Mouse (Mus musculus): ENCODE measurements around the gene Prrc2b. TPM values are rescaled to one million over a fixed set of nuclear protein-coding genes. Genes with fewer than 3 reads are reported as not detected.
A peak's percentile ranks its signal among the peaks of the same experiment; 100 is the strongest.

Gene Prrc2b
- 100 to 1,000 TPM; 244 to 245 TPM for total RNA-seq (2021)
- long read RNA-seq, experiment 1, partial matches to known transcripts, result 15 of 27 reads
- long read RNA-seq, experiment 1, other reads (novel, unspliced or antisense), result 12 of 27 reads
- long read RNA-seq, experiment 2, partial matches to known transcripts, result 3 of 25 reads
- long read RNA-seq, experiment 2, other reads (novel, unspliced or antisense), result 22 of 25 reads

- peak in 1 of 2 experiments; percentile 64 for DNase-seq (ENCODE audit: low spot score in 2 of 2)
- intact Hi-C loops (cut with DNase I), result loop anchor here (5.0 kb wide), 1 partner anchor 36 kb away; no protein-coding TSS in a partner anchor
These were observed at the start of gene Prrc2b for GRCm38 (mm10) chr2:32150924-32151659. Gene Prrc2b (plus strand): TSS chr2:32151082.

DNA sequence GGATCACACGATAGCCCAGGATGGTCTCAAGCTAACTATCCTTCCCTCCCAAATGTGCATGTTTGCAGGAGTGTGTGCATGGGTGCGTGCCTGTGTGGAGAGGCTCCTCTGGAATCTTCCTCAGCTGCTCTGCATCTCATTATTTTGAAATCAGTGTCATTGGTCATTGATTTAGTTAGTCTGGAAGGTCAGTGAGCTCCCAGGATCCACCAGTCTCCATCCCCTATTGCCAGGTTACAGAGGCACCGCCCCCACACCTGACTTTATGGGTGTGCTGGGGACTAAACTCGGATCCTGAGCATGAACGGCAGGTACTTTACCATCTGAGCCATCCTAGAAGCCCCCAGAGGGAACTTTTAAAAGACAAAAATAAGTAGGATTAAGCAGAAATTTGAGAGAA lies 47.9 kb upstream of the Prrc2b start:
- intact Hi-C loops (cut with DNase I), result no loop called here

DNA sequence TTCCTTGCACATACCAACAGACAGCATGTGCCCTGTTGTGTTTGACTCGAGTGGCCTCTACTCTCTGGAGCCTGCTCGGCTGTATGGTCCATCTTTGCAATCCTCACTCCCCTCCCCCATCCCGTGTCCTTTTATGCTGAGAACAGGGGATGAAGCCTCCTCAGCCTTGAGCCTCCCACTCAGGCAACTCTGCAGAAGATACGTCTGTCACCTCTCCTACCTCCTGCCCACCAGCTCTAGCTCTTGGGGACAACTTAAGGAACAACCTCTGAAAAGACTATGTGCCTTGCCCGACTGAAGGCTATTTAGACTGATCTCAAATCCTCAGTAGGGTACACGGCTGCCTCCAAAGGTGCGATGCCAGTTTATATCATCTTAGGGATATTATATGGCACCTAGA lies 47.3 kb upstream of the Prrc2b start:
- no peak for DNase-seq (ENCODE audit: low spot score in 2 of 2)
- intact Hi-C loops (cut with DNase I), result no loop called here

More for the DNA sequence above, 47.9 kb upstream of the Prrc2b start:
- no peak for DNase-seq (ENCODE audit: low spot score in 2 of 2)

GRCm38 (mm10) chr2:32104122-32104521 lies 46.8 kb upstream of the Prrc2b start:
- intact Hi-C loops (cut with DNase I), result no loop called here
- peak; percentile 48 for DNase-seq (ENCODE audit: low spot score in 2 of 2)

- intact Hi-C loops (cut with DNase I), result no loop called here
- DNase-seq (ENCODE audit: low spot score in 2 of 2), result no peak
These were observed 45.6 kb upstream of the Prrc2b start for GRCm38 (mm10) chr2:32105117-32105913.

DNA sequence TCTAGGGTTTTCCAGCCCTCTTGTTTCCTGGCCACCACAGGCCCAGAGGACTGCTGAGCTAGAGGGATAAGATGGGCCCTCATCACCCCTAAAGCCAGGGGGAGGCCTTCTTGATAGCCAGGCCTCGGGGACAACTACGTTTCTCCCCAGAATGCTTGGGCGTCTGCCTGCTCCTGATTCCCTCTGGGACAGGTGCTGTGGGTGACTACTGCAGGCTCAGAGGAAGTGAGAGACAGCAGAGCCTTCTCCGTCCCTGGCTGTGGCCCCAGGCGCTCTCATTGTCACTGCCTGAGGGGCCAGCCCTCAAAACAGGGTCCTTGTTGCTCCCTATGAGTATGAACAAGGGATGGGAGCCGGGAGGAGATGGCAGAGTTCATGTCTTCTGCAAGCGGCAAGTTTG lies 45.0 kb upstream of the Prrc2b start:
- intact Hi-C loops (cut with DNase I), result no loop called here
- DNase-seq (ENCODE audit: low spot score in 2 of 2), result no peak

- intact Hi-C loops (cut with DNase I), result no loop called here
- peak in 1 of 2 experiments; percentile 63 for DNase-seq (ENCODE audit: low spot score in 2 of 2)
These were observed 39.6 kb upstream of the Prrc2b start for GRCm38 (mm10) chr2:32111268-32111667.

GRCm38 (mm10) chr2:32112548-32112947 lies 38.3 kb upstream of the Prrc2b start:
- intact Hi-C loops (cut with DNase I), result no loop called here

GRCm38 (mm10) chr2:32115851-32116268 lies 35.0 kb upstream of the Prrc2b start:
- DNase-seq (ENCODE audit: low spot score in 2 of 2), result no peak
- intact Hi-C loops (cut with DNase I), result no loop called here

More at GRCm38 (mm10) chr2:32112548-32112947, 38.3 kb upstream of the Prrc2b start:
- DNase-seq (ENCODE audit: low spot score in 2 of 2), result no peak

- no peak for DNase-seq (ENCODE audit: low spot score in 2 of 2)
- intact Hi-C loops (cut with DNase I), result no loop called here
These were observed 30.8 kb upstream of the Prrc2b start for GRCm38 (mm10) chr2:32119802-32120750.

DNA sequence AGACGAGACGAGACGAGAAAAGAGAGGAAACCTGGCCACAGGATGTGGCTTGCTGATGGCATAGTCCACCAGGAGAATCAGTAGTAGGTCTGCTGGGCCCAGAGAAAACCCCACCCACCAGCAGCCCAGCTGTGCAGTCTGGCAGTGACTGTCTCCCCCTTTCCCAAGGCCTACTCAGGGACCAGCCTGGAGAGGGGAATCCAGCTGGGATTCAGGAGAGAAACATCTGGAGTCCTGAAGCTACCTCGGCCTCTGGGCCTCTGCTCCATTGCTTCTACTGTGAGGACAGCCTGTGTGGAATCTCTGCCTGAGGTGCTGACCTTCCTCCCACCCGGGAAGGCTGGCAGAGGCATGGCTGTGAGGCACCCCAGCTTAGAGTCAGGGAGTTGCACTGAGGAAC lies 29.7 kb upstream of the Prrc2b start:
- intact Hi-C loops (cut with DNase I), result no loop called here
- DNase-seq (ENCODE audit: low spot score in 2 of 2), result no peak

- intact Hi-C loops (cut with DNase I), result no loop called here
- DNase-seq (ENCODE audit: low spot score in 2 of 2), result no peak
These were observed 29.1 kb upstream of the Prrc2b start for GRCm38 (mm10) chr2:32121785-32122184.

DNA sequence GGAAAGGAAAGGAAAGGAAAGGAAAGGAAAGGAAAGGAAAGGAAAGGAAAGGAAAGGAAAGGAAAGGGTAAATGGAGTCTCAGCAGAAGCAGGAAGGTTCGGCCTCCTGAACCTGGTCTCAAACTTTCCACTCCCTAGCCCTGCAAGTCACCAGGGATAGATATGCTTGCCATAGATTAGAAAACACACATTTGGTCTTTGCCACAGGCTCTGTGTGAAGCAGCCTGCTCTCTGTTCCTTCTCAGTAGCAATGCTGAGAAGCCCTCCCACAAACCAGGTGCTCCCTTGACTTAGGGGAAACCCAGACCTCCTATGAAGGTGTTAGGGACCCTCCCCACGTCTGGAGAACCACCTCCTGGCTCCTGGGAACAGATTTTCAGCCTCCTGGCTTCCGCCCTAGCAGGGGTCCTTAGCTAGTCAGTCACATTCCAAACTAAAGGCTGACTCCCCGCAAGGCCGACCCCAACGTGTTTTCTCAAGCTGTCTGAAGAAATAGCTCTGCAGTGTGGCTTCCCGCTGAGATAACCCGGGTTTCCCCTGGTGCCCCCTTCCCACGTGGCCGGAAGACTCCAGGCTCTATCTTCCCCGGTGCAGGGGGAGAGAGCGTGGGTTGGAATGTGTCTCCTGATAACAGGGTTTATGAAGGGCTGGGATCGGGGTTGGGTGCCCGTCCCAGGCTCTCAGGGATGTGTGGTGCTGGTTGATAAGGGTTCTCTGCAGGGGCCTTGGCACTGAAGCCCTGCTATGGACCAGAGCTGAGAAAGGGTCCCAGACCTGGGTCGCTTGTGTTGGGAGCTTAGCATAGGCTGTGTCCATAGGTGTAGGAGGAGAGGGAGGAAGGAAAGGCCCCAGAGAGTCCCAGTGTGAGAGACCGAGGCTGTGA lies 23.0 kb upstream of the Prrc2b start:
- no peak for DNase-seq (ENCODE audit: low spot score in 2 of 2)
- intact Hi-C loops (cut with DNase I), result loop anchor here (5.0 kb wide), 1 partner anchor 46 kb away; the partner anchor contains the start of gene Fam78a

DNA sequence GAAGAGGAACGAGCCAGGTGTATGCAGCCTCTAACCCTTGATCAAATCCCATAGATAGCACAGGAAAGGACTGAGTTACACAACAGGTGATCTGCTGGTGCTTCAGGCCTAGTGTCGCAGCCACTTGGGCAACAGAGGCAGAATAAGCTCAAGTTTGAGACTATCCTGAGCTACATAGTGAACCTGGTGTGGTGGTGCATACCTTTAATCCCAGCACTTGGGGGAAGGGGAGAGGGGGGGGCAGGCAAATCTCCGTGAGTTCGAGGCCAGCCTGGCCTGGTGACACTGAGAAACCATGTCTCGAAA lies 22.4 kb upstream of the Prrc2b start:
- intact Hi-C loops (cut with DNase I), result loop anchor here (5.0 kb wide), 1 partner anchor 46 kb away; the partner anchor contains the start of gene Fam78a
- no peak for DNase-seq (ENCODE audit: low spot score in 2 of 2)

GRCm38 (mm10) chr2:32129383-32130074 lies 21.4 kb upstream of the Prrc2b start:
- intact Hi-C loops (cut with DNase I), result loop anchor here (5.0 kb wide), 2 partner anchors 47 to 97 kb away; partner anchors contain the start of gene Fam78a
- DNase-seq (ENCODE audit: low spot score in 2 of 2), result no peak

- DNase-seq (ENCODE audit: low spot score in 2 of 2), result peak; percentile 76 to 85
- intact Hi-C loops (cut with DNase I), result loop anchor here (5.0 kb wide), 1 partner anchor 98 kb away; no protein-coding TSS in a partner anchor
These were observed 20.4 kb upstream of the Prrc2b start for GRCm38 (mm10) chr2:32130435-32130834.

DNA sequence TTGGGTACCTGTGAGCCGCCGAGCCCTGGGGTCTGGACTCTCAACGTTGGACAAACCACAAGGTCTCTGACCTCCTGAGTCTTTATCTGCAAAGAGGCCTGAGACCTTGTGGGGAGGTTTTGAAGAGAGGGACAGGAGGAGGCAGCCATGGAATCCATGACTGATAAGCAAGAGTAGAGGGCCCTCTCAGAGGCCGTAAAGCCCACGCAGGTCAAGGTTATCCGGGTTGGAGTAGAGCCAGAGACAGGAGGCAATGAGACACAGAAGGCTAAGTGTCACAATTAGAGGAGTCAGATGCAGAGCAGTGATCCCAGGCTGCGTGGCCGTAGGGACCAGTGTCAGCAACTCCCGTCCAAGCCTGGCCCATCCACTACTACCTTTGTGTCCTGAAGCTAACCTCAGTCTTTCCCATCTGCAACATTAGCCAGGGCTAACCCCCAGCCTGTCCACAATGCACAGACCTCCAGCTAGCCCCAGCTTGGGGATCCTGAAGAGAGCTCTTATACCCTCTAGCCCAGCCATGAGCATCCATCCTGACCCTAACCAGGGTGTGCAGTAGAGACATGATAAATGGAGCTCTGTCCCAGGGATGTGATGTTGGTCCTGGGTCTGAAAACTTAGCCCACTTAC lies 19.6 kb upstream of the Prrc2b start:
- intact Hi-C loops (cut with DNase I), result loop anchor here (5.0 kb wide), 1 partner anchor 99 kb away; no protein-coding TSS in a partner anchor
- no peak for DNase-seq (ENCODE audit: low spot score in 2 of 2)
